Mouse (Mus musculus) layer of hippocampus, postnatal 25 days (tissue): ENCODE measurements around the gene Ush2a. TPM values are rescaled to one million over a fixed set of nuclear protein-coding genes. Genes with fewer than 3 reads are reported as not detected.

ENCODE experiments used
- DNase-seq, 2 experiments: peaks; one replicate each; pipeline ENCODE4 v3.0.0; 2022; ENCODE audit warnings: mixed read lengths in 2 of 2, low spot score in 1 of 2; ENCODE audit errors: extremely low spot score in 1 of 2
- total RNA-seq, 2 experiments: library from RNA; stranded (reverse); gene quantifications; 2 replicates each; pipeline ENCODE4 v1.2.3; 2021

The Ush2a gene
- total RNA-seq, 2 experiments from 2014 or later = 0.05 to 0.14 TPM

GRCm38 (mm10) chr1:188653001-188653400, 391.2 kb downstream of the Ush2a start:
- DNase-seq = no peak

GRCm38 (mm10) chr1:188656121-188656520, 394.3 kb downstream of the Ush2a start:
- no peak for DNase-seq

- DNase-seq = no peak
Observed at GRCm38 (mm10) chr1:188659159-188659558, 397.3 kb downstream of the Ush2a start.

DNA sequence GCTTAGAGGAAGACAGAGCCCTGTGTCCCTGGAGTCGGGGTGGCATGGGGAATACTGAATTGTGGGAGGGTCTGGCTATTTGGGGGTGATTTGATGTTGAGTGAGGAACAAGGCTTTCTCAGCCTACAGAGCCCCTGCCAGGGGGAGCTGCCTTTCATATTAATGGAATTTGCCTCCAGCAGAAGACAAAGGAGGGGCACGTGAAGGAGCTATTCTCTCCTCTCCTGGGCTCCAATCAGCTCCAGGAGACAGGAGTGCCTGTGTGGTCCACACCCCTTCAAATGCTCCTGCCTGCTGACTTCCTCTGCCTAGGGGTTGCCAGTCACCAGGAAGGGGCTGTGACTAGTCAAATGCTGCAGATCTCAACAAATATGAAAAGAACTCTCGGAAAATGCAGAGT, 398.5 kb downstream of the Ush2a start:
- no peak for DNase-seq

GRCm38 (mm10) chr1:188660882-188661281, 399.1 kb downstream of the Ush2a start:
- no peak for DNase-seq

DNA sequence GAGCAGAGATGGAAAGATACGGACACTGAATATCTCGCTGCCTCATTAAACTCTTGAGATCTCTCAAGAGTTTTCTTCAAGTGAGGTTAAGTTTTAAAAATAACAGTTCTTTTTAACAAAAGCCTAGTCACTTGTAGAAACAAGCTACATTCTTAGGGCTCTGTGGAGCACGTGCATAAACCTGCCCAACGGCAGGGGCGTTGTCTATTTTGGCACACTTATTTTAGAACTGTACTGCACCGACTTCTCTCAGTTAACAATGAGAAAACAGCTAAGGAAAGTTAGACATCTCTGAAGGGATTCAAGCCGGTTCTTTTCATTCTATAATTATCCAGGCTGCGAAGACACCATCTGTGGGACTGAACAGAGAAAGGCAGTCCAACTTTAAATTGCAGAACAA, 405.6 kb downstream of the Ush2a start:
- DNase-seq = no peak

- DNase-seq = no peak
Observed at GRCm38 (mm10) chr1:188668513-188668912, 406.7 kb downstream of the Ush2a start.

DNA sequence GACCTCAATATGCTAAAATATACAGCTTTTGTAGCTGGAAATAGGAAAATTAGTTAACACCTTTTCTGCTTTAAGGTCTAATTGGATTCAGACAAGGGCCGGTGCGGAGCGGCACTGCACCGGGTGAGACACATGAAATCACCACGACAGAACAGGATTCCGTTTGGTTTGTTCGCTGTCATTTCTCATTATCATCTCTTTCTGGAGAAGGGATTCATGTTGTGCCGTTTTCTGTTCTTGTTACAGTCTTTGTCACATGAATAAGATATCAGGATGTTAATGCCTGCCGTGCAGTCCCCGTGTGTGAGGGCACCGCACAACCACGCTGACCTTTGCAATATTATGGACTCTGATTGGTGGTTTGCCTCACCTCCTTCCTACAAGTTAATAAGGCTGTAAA, 411.0 kb downstream of the Ush2a start:
- DNase-seq = no peak

- no peak for DNase-seq
Observed at GRCm38 (mm10) chr1:188674640-188675510, 413.1 kb downstream of the Ush2a start.

DNA sequence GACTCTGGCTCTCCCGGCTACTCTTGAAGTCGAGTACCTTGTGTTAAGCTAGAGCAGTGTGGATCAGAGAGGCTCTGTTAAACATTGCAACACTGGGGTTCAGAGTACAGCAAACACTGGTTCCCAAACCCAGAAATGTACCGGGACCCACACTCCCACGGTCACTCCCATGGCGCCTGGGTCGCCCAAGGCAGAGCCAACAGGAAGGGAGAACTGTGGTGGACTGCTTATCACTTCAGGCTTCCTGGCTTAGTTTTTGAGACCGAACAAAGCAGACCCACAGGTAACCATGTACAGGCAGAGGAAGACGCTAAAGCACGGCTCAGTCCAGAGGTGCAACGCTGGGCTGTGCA, 413.7 kb downstream of the Ush2a start:
- DNase-seq = no peak

- DNase-seq = no peak
Observed at GRCm38 (mm10) chr1:188678189-188678588, 416.4 kb downstream of the Ush2a start.

DNA sequence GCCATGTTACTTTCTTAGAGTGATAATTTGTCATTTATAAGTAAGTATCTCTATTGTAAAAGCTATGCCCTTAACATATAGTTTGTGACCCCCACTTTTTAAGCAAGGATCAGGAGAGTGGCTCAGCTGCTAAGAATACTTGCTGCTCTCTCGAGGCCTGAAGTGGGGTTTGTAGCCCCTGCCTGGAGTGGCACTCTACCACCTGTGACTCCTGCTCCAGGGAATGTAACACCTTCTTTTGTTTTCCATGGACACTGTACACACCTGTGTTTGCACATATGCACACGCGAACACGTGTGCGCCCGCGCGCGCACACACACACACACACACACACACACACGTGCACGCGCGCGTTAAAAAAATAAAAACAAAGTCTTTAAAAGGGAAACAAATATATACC, 424.5 kb downstream of the Ush2a start:
- DNase-seq = no peak

DNA sequence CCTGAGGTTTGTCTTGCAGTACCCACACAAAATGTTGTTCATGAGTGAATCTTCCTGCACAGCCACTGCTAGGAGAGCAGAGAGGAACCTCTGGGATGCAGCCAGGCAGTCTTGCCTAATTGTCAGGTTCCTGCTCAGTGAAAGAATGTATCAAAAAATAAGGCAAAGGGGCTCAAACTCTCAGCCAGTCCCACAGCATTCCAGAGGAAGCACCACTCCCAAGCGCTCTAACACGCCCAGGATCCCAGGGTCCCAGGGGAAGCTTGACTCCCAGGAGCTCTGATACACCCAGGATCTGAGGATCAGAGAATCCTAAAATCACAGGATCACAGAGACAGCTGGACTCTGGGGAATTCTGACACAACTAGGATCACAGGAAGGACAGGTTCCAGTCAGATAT, 434.5 kb downstream of the Ush2a start:
- DNase-seq = no peak

DNA sequence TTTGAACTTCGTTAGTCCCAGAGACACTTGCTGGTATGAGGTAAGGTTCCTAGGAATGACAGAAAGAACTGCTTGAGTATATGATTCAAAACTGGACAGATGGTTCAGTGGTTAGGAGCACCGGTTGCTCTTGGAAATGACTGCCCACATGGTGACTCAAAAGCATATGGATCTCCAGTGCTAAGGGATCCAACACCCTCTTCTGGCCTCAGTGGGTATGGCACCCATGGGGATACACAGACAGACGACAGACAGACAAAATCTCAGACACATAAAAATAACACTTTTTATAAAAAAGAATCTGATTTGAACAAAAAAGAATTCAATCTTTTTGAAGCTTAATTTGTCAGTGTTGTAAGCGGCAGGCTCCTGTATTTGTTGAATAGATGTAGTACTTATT, 446.4 kb downstream of the Ush2a start:
- DNase-seq = no peak

- DNase-seq = no peak
Observed at GRCm38 (mm10) chr1:188708694-188709093, 446.9 kb downstream of the Ush2a start.

GRCm38 (mm10) chr1:188714131-188714530, 452.3 kb downstream of the Ush2a start:
- no peak for DNase-seq

DNA sequence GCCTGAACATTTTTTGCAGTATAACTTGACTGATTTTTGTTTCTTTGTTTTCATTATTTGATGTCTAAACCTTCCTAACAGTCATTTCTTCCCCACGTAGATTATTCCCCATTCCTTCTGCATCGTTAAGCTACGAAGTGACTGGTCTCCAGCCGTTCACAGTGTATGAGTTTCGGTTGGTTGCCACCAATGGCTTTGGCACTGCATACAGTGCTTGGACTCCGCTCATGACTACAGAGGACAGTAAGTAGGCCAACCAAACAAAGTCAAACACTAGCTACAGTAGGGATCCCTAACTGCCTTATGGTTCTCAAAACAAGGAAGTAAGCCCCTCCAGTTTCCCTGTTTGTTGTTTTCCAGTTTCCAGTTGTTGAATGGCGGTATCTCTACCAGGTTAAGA, 453.1 kb downstream of the Ush2a start:
- no peak for DNase-seq

DNA sequence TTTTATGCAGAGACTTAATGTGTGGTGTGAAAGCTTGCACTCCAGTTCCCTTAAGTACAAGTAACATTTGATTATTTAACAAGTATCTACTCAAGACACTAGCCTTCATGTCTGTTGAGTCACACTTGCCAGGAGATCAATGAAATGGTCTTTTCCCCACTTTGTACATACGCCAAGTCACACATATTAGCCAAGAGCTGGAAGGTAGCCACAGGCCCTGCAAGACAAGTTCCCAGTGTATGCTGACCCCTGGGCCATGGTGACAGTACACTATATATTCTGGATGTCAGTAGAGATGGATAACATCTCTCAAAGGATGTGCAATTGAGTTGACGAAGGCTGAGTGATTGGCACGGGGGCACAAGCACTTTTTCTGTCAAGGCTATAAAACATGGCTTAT, 455.1 kb downstream of the Ush2a start:
- DNase-seq = no peak

DNA sequence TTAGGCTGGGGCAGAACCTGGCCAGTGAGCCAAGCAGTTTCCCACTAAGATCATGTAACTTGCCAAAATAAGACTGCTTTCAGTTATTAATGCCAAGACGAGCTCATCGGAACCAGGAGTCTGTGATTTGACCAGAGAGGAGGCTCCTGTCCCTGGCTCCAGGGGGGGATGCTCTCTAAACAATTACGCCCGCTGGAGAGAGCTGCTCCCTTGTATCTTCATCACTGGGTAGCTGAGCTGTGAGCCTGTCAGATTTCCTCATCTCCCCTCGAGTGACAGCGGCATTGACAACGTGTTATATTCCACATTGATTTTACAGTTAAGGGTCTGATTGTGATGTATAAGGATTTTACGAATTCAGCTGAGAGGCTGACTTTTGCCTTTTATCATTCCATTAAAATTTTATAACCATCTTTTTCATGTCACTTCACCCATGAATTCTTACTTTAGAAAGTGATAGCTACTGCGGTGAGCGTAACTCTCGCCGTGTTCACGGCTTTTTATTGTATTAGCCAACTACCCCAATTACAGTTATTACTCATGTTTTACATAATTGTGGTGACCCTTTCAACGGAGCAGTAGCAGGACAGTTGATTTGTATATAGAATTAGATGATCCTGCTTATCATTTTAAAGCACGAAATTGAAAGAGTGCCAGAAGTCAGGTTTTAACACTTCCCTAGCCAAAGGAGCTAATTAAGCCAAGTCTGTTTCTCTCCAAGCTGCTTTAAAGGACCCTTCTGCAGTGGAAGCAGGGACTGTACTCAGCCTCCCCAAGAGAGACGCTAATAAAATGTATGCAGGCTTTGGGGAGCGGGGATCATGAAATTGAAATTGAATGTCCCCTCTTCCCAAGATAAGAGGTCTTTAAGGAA, 463.5 kb downstream of the Ush2a start:
- no peak for DNase-seq

DNA sequence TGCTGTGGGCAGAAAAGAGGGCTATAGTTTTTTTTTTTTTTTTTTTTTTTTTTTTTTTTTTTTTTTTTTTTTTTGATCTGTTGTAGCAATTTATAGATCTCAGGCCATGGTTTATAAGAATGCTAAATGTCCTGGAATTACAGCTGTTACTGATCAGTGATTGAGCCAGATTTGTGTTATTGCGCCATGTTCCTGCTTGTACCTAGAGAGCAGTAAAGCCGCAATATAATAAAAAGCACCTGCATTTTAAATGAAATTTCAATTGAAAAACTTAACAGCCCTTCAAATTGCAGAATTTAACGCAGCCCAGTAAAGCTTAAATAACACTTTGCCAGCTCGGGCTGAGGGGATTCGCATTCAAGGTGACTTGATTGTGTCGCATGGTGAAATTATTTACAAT, 465.1 kb downstream of the Ush2a start:
- DNase-seq = no peak

DNA sequence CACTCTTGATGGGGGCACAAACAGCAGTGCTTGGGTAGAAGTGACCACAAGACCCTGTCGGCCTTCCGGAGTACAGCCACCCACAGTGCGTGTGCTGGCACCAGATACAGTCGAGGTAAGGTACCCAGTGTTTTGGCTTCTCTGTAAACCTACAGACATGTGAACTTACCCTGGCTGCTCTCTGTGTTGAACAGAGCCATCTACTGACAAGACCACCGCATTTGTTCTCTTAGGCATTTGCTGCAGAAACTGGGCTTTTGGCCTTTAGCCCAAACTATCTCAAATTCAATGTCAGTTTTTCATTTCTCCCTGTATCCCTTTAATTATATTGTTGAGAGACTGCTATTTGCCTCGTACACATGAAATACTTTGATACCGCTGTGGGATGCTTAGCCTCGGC, 466.8 kb downstream of the Ush2a start:
- DNase-seq = no peak

- DNase-seq = no peak
Observed at GRCm38 (mm10) chr1:188729179-188729578, 467.4 kb downstream of the Ush2a start.
